Mouse (Mus musculus) kidney, adult 2 months (tissue): ENCODE measurements around the gene Pla2g4b. TPM values are rescaled to one million over a fixed set of nuclear protein-coding genes. Genes with fewer than 3 reads are reported as not detected.

ENCODE experiments used
- DNase-seq: peaks from one replicate; pipeline ENCODE4 v3.0.0; 2021
- H3K27ac ChIP-seq: fragments of 200-500 bp; 2 replicates; pipeline ENCODE4 v1.5.1; 2012; ENCODE audit warnings: low read depth, low read length, control low read depth, inconsistent platforms; ENCODE audit not compliant: insufficient read depth
- H3K27me3 ChIP-seq: fragments of 200-500 bp; replicated peaks from 2 replicates; pipeline ENCODE4 v1.6.1; 2012; ENCODE audit warnings: mild to moderate bottlenecking, moderate library complexity, low read length, inconsistent platforms; ENCODE audit not compliant: control insufficient read depth, insufficient read depth
- H3K36me3 ChIP-seq: fragments of 200-500 bp; 2 replicates; pipeline ENCODE4 v1.6.1; 2012; ENCODE audit warnings: mild to moderate bottlenecking, moderate library complexity, low read length, inconsistent platforms; ENCODE audit not compliant: control insufficient read depth, insufficient read depth
- H3K4me1 ChIP-seq: fragments of 200-500 bp; 2 replicates; pipeline ENCODE4 v1.6.1; 2011; ENCODE audit warnings: low read length; ENCODE audit not compliant: control insufficient read depth, insufficient read depth
- H3K4me3 ChIP-seq: fragments of 200-500 bp; 2 replicates; pipeline ENCODE4 v1.5.1; 2011; ENCODE audit warnings: mild to moderate bottlenecking, low read depth, low read length, control low read depth; ENCODE audit not compliant: insufficient read depth
- CTCF ChIP-seq: fragments of 200-500 bp; conservative IDR thresholded peaks from 2 replicates; pipeline ENCODE4 v1.5.1; 2011; ENCODE audit warnings: low read depth, mild to moderate bottlenecking, control low read depth, low read length, moderate library complexity, mixed read lengths; ENCODE audit not compliant: insufficient read depth, insufficient read length
- POLR2A ChIP-seq: fragments of 200-500 bp; IDR thresholded peaks from one replicate; pipeline ENCODE4 v1.6.1; 2011; ENCODE audit warnings: low read depth, low read length, control low read depth
- WGBS: fragments of 180-500 bp; shearing (Covaris S2); methylation state at CpG from one replicate; pipeline ENCODE4 v1.1.7; 2018; 5-methylcytosine and 5-hydroxymethylcytosine counted together
- polyA plus RNA-seq: library from polyadenylated mRNA; depleted of rRNA; stranded (reverse); fragments of >200 nt; gene quantifications from 2 replicates; pipeline ENCODE4 v1.2.3, GENCODE M21; 2012

Gene Pla2g4b
- polyA plus RNA-seq, 1 experiment = 1.6 TPM

GRCm38 (mm10) chr2:120051405-120051804 lies 18.2 kb downstream of the Pla2g4b start:
- no peak overlapping the region for H3K27ac ChIP-seq
- TF ChIP-seq CTCF = no peak
- TF ChIP-seq POLR2A = no peak
- 55% methylated on average over 6 of the region's 6 CpGs for WGBS

GRCm38 (mm10) chr2:120054771-120055552 lies 21.7 kb downstream of the Pla2g4b start:
- DNase-seq = no peak
- Histone ChIP-seq H3K36me3 (no peaks in the 10 kb centered on the region), H3K27ac (no peak overlapping the region), H3K27me3 (no peaks in the 10 kb centered on the region), H3K4me1 (no peaks in the 10 kb centered on the region), H3K4me3 (no peak overlapping the region)
- TF ChIP-seq POLR2A (no peak), CTCF (no peak)
- WGBS = 89% methylated on average over 12 of the region's 12 CpGs

More at GRCm38 (mm10) chr2:120051405-120051804, 18.2 kb downstream of the Pla2g4b start:
- no peaks in the 10 kb centered on the region for H3K36me3 ChIP-seq
- H3K4me3 ChIP-seq = no peak overlapping the region
- no peak for DNase-seq
- no peaks in the 10 kb centered on the region for H3K4me1 ChIP-seq
- H3K27me3 ChIP-seq = no peaks in the 10 kb centered on the region

GRCm38 (mm10) chr2:120055923-120056322 lies 22.7 kb downstream of the Pla2g4b start:
- WGBS = 89% methylated on average over 10 of the region's 10 CpGs
- Histone ChIP-seq H3K4me3 (no peak overlapping the region), H3K27ac (no peak overlapping the region), H3K4me1 (no peaks in the 10 kb centered on the region), H3K27me3 (no peaks in the 10 kb centered on the region), H3K36me3 (no peaks in the 10 kb centered on the region)
- no peak for DNase-seq
- TF ChIP-seq CTCF (no peak), POLR2A (no peak)

GRCm38 (mm10) chr2:120058818-120059217 lies 25.6 kb downstream of the Pla2g4b start:
- no peak for DNase-seq
- Histone ChIP-seq H3K4me1 (no peaks in the 10 kb centered on the region), H3K27me3 (no peaks in the 10 kb centered on the region), H3K27ac (no peak overlapping the region), H3K36me3 (no peaks in the 10 kb centered on the region), H3K4me3 (no peak overlapping the region)
- 87% methylated on average over 4 of the region's 4 CpGs for WGBS
- TF ChIP-seq POLR2A (no peak), CTCF (no peak)

- no peak for TF ChIP-seq POLR2A
- TF ChIP-seq CTCF = no peak
- WGBS = 96% methylated on average over 3 of the region's 3 CpGs
- H3K27me3 ChIP-seq = no peaks in the 10 kb centered on the region
- H3K36me3 ChIP-seq = no peaks in the 10 kb centered on the region
- no peak for DNase-seq
- no peaks in the 10 kb centered on the region for H3K4me1 ChIP-seq
- no peak overlapping the region for H3K4me3 ChIP-seq
- H3K27ac ChIP-seq = no peak overlapping the region
Measured at GRCm38 (mm10) chr2:120059466-120059865, 26.2 kb downstream of the Pla2g4b start.

- no peak for TF ChIP-seq POLR2A
- TF ChIP-seq CTCF = no peak
- WGBS = 43% methylated on average over 6 of the region's 6 CpGs
- peak; percentile 66 for DNase-seq
- Histone ChIP-seq H3K4me3 (no peak overlapping the region), H3K4me1 (no peaks in the 10 kb centered on the region), H3K27ac (peak overlapping the region; percentile 58; the same call in 1 of the 2 replicates), H3K27me3 (no peaks in the 10 kb centered on the region), H3K36me3 (no peaks in the 10 kb centered on the region)
Measured at GRCm38 (mm10) chr2:120060190-120060589, 27.0 kb downstream of the Pla2g4b start.

- H3K4me3 ChIP-seq = no peak overlapping the region
- peak overlapping the region; percentile 58 for H3K27ac ChIP-seq
- H3K27me3 ChIP-seq = no peaks in the 10 kb centered on the region
- 39% methylated on average over 9 of the region's 9 CpGs for WGBS
- peak; percentile 56 for DNase-seq
- TF ChIP-seq CTCF = no peak
- no peak for TF ChIP-seq POLR2A
- no peaks in the 10 kb centered on the region for H3K4me1 ChIP-seq
- no peaks in the 10 kb centered on the region for H3K36me3 ChIP-seq
Measured at GRCm38 (mm10) chr2:120060651-120061050, 27.4 kb downstream of the Pla2g4b start.
